Mouse (Mus musculus) spleen, adult 12 weeks (tissue): Measurements from ENCODE around the gene Mroh9.

Experiments used
- DNase-seq: peaks from one replicate; pipeline ENCODE4 v3.0.0; 2022; ENCODE audit warnings: low spot score

Gene Mroh9

GRCm38 (mm10) chr1:163085570-163085969 is at the start of gene Mroh9:
Mroh9 (minus strand) TSS chr1:163085670.
- no peak for DNase-seq

- no peak for DNase-seq
Measured at GRCm38 (mm10) chr1:163129976-163130375, 44.5 kb upstream of the Mroh9 start.

- DNase-seq, result no peak
Measured at GRCm38 (mm10) chr1:163129129-163129900, 43.8 kb upstream of the Mroh9 start.

GRCm38 (mm10) chr1:163126175-163126881 is 40.9 kb upstream of the Mroh9 start:
- no peak for DNase-seq

GRCm38 (mm10) chr1:163122414-163122813 is 36.9 kb upstream of the Mroh9 start:
- no peak for DNase-seq

- no peak for DNase-seq
Measured at GRCm38 (mm10) chr1:163113461-163114174, 28.1 kb upstream of the Mroh9 start.

- no peak for DNase-seq
Measured at GRCm38 (mm10) chr1:163112482-163113164, 27.2 kb upstream of the Mroh9 start.

- no peak for DNase-seq
Measured at GRCm38 (mm10) chr1:163104960-163105359, 19.5 kb upstream of the Mroh9 start.

GRCm38 (mm10) chr1:163091438-163092155 is 6.1 kb upstream of the Mroh9 start:
- no peak for DNase-seq

- no peak for DNase-seq
Measured at GRCm38 (mm10) chr1:163070502-163070901, 15.0 kb downstream of the Mroh9 start.

- no peak for DNase-seq
Measured at GRCm38 (mm10) chr1:163060381-163060780, 25.1 kb downstream of the Mroh9 start.

- no peak for DNase-seq
Measured at GRCm38 (mm10) chr1:163057363-163057762, 28.1 kb downstream of the Mroh9 start.

GRCm38 (mm10) chr1:163055629-163056028 is 29.8 kb downstream of the Mroh9 start:
- no peak for DNase-seq

GRCm38 (mm10) chr1:163023075-163023474 is 62.4 kb downstream of the Mroh9 start:
- no peak for DNase-seq

- no peak for DNase-seq
Measured at GRCm38 (mm10) chr1:163009220-163009619, 76.2 kb downstream of the Mroh9 start.

- no peak for DNase-seq
Measured at GRCm38 (mm10) chr1:163003496-163003895, 82.0 kb downstream of the Mroh9 start.

- DNase-seq, result no peak
Measured at GRCm38 (mm10) chr1:163001271-163001829, 84.1 kb downstream of the Mroh9 start.

- no peak for DNase-seq
Measured at GRCm38 (mm10) chr1:162987546-162987945, 97.9 kb downstream of the Mroh9 start.

- no peak for DNase-seq
Measured at GRCm38 (mm10) chr1:162986777-162987176, 98.7 kb downstream of the Mroh9 start.

GRCm38 (mm10) chr1:162986121-162986748 is 99.2 kb downstream of the Mroh9 start:
- no peak for DNase-seq

- DNase-seq, result no peak
Measured at GRCm38 (mm10) chr1:162984428-162984827, 101.0 kb downstream of the Mroh9 start, which contains the start of gene Fmo3. Fmo3 (minus strand) TSS chr1:162984528.
